Mouse (Mus musculus): ENCODE measurements around the gene Actn2.
A peak's percentile ranks its signal among the peaks of the same experiment; 100 is the strongest.

Actn2 gene

DNA sequence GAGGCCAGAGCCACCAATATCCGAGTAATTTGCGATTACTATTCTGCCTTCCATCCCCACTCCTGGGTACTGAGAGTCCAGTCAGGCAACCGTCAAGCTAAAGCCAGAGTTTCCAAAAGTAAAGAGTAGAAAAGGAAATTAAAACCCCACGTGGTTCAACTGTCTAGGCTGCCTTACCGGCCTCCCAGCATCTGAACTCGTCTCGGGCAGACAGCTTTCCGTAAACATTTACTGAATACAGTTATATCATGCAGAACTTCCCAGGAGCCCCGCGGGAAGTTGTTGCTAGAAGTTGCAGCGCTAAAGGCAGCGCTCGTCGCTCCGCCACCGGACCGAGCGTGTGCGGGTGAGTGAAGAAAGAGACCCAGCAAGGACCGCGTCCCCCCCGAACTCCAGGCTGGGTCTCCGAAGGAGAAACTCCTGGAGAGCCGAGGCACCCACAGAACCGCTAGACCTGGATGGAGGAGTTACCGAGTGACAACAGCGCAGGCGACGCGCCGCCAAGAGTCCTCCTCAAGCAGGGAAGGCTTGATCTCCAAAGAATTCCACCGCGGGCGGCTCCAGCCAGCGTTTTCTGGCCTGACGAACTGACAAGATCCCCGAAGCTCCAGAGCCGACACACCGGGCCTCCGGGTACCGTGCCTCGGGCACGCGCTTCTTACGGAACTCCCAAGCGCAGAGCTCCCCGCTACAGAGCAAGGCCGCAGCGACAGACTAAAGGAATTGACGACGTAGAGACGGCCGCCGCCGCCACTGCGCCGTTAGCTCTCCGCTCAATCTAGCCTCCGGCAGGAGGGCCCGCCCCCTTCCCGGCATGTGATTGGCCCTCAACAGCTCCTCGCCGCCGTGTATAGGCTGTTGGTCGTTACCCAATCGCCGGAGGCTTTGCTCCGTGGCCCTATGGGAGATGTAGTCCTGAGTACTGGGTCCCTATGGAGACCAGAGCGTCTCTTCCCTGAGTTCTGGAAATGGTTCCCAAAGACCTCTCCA lies 82.9 kb downstream of the Actn2 start, which contains the start of gene Mtr:
Mtr (minus strand) TSS at position 723 of the 990 bp plus-strand sequence.
- DNase-seq (ENCODE audit: extremely low spot score, low read depth, low spot score): peak; percentile 86

DNA sequence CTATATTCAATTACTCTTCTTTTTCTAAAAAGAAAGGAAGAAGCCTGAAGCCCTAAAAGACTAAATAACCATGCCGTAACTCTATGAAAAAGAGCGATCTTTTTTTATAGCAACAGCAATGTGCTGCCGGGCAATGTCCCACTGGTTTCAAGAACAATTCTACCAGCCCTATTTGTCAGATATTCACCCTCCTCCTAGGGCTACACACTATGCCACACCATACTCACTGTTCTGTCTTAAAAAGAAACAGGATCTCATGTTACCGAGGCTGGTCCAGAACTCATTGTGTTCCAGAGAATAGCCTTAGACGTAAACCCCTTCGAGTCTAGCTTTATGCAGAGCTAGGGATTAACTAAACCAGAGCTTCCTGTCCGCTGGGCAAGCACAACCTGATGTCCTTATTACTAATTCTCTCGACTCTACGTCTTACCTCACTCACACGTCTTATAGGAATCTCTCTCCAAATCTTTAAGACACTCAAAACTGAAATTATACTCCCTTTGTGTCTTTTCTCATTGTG lies 83.6 kb downstream of the Actn2 start:
- no peak for DNase-seq (ENCODE audit: extremely low spot score, low read depth, low spot score)

DNA sequence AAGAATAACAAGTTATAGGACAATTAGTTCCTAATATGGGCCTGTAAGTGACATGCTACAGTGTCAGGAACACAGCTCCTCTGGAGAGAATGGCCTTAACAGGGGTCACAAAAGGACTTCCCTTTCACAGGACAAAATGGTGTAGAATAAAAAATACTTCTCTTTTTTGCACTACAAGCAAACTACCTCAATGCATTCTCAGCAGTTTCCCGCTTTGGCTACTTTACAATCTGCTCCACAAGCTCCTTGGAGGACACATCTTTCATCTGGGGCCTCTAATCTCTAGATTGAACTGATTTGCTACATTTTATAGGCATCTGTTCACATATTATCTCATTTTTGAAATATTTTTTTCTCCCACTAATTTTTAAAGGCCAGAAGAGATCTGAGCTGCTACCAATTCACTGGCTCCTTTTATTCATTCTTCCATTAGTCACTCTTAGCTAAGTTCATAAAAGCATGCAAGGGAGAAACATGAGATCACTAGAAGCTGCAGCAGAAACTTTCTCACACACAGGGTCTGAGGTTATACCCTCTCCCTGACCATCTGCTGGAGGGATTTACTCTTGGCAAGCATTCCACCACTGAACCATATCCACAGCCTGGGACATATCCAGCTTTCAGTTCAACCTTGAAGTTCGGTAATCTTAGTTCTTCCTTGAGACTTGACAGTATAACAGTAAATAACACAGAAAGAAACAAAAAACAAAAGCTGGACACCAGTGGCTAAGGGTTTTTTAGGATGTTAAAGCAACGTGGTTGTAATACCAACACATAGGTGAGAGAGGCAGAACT lies 84.5 kb downstream of the Actn2 start:
- no peak for DNase-seq (ENCODE audit: extremely low spot score, low read depth, low spot score)

DNA sequence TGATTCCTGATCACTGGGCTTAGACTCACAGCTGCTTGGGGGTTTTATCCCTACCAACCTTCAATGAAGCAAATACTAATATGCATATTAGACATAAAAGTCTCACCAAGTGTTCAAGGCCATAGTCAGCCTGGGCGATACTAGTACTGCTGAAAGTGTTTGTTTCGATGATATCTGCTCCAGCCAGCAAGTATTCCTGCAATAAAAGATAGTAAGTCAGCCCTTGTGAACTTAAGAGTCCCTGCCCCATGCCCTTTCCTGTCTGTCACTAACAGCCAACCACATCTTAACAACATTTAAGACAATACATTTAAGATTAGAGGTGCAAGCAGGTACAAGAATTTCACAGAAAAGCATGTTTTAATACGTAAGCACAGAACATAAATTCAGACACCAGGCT lies 90.1 kb downstream of the Actn2 start:
- DNase-seq (ENCODE audit: extremely low spot score, low read depth, low spot score): no peak

DNA sequence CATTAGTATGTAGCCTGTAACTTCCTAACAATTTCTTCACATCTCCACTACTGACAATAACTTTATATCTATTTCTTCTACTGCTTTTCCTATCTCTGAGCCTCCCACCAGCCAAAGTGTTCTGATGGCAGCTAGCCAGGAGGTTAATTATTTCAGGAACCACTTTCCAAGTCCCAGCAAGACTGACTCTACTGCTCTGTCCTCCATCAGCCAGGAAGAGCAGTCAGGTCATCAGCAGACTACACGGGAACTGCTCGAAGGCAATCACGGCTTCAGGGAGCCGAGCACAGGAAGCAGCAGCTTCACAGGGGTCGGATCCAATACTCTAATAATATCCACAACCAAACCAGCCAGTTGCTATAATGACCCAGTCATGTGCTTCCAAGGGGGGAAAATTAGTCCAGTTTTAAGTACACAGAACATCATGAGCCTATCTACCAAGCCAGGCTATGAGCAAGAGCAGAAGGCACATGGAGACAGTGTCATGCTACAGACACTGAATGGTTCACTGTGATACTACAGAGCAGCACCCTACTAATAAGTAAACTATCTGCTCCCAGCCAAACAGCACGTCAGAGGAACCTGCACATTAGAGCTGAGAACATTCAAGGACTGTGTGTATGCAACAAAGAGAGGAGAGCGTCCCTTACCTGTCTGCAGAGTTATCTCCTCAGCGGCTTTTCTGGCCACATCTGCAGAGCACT lies 91.2 kb downstream of the Actn2 start:
- DNase-seq (ENCODE audit: extremely low spot score, low read depth, low spot score): no peak

DNA sequence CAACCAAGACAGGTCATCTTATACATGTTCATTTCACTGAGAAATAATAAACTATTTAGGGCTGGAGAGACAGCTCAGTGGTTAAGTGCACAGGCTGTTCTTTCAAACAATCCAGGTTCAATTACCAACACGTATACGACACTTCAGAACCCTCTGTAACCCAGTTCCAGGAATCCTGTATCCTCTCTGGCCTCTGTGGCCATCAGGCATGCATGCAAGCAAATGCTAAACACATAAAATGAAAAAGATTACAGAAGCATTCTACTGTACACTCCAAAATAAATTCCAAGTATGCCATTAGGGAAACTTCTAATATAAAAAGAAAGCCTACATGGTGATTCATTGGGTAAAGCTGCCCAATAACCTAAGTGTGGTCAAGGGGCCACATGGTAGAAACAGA lies 94.6 kb downstream of the Actn2 start:
- no peak for DNase-seq (ENCODE audit: extremely low spot score, low read depth, low spot score)

DNA sequence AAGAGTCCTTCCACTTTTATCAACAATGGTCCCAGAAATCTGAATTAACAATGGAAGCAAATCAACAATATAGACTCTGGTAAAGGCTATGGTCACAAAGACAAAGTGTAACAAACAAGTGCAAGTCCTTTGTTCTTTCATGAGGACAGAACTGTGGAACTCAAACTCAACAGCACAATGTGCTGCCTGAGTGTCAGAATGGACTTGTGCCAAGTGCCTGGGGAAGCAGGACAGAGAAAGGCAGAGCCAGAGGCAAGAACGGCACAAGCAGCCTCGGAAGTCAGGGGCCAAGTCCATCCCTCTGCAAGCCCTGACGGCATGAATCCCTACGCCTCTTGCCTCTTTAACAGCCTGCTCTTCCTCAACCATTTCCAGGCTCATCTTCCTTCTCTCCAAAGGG lies 96.6 kb downstream of the Actn2 start:
- DNase-seq (ENCODE audit: extremely low spot score, low read depth, low spot score): no peak

DNA sequence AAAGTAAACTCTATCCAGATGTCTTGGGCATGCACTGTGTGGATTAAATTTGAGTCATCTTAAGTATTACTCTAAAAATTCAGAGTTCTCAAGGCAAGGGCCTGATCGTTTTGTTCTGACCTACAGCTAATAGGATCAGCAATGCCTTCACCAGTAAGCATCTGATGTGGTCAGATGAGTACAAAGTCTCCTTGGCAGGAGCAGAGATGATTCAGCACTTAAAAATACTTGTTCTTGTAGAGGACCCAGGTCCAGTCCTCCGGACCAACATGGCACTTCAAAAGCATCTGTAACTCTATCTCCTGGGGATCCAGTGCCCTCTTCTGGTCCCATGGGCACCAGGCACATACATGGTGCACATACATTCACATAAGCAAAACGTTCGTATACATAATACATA lies 108.4 kb downstream of the Actn2 start:
- no peak for DNase-seq (ENCODE audit: extremely low spot score, low read depth, low spot score)

DNA sequence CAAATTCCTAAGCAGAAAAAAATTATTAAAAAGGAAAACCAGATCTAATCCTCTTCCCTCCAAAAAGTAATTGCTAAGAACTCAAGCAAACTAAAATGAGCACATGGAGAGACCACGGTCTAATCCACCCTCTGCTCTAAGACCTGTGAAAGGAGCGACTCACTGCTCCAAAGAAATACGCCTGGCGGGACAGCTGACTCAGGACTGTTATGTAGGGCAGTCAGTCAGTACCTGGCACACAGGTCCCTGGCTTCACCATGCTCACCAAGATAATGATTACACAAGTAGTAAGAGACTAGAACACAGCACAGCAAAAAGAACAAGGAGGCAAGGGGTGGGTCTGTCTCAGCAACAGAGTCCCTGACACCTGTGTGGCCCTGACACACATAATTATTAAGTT lies 112.3 kb downstream of the Actn2 start:
- no peak for DNase-seq (ENCODE audit: extremely low spot score, low read depth, low spot score)

DNA sequence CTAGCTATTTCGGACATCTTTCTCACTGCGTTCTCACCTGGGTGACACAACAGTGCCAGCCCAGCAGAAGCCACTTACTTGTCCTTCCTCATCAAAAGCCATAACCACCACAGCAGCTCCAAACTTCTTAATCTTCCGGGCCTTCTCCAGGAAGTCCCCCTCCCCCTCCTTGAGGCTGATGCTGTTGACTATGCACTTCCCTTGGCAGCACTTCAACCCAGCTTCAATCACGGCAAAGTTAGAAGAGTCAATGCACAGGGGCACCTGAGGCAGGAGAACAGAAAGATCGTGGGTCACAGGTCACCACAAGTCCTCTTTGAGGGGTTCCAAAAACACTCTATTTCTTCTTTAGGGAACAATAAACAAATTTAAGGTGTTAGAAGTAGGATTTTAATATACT lies 113.0 kb downstream of the Actn2 start:
- DNase-seq (ENCODE audit: extremely low spot score, low read depth, low spot score): no peak

Data from hindlimb bud, embryonic 11.5 days (tissue).